Mouse (Mus musculus) fat pad, adult 2 months (tissue): ENCODE measurements around the gene 2310003L06Rik.

ENCODE experiments used
- DNase-seq: peaks from one replicate; pipeline ENCODE4 v3.0.0-alpha.2; 2011; ENCODE audit warnings: low read depth, low spot score; ENCODE audit errors: extremely low read depth

Gene 2310003L06Rik

GRCm38 (mm10) chr5:87969201-87969600 is at the start of gene 2310003L06Rik, which contains the start of gene Gm28434:
Gene 2310003L06Rik (plus strand): TSS chr5:87969459.
Gene Gm28434 (plus strand): TSS chr5:87969517.
- no peak for DNase-seq

GRCm38 (mm10) chr5:87925372-87925771 is 43.9 kb upstream of the 2310003L06Rik start, which contains the start of gene Csn3:
Gene Csn3 (plus strand): TSS chr5:87925579.
- DNase-seq = no peak

GRCm38 (mm10) chr5:87931603-87932002 is 37.7 kb upstream of the 2310003L06Rik start:
- no peak for DNase-seq

GRCm38 (mm10) chr5:87940752-87941151 is 28.5 kb upstream of the 2310003L06Rik start:
- DNase-seq = no peak

- no peak for DNase-seq
Measured at GRCm38 (mm10) chr5:87942515-87942914, 26.7 kb upstream of the 2310003L06Rik start.

GRCm38 (mm10) chr5:87951836-87952235 is 17.4 kb upstream of the 2310003L06Rik start:
- DNase-seq = no peak

GRCm38 (mm10) chr5:87979139-87979538 is 9.9 kb downstream of the 2310003L06Rik start, which contains the start of gene Cabs1:
Gene Cabs1 (plus strand): TSS chr5:87979439.
- DNase-seq = no peak

- no peak for DNase-seq
Measured at GRCm38 (mm10) chr5:87982468-87983214, 13.4 kb downstream of the 2310003L06Rik start.

GRCm38 (mm10) chr5:88002249-88002648 is 33.0 kb downstream of the 2310003L06Rik start, which contains the start of gene Smr3a:
Gene Smr3a (plus strand): TSS chr5:88002549.
- no peak for DNase-seq

- DNase-seq = no peak
Measured at GRCm38 (mm10) chr5:88005241-88005640, 36.0 kb downstream of the 2310003L06Rik start.
